Mouse (Mus musculus): ENCODE data around the gene Eif2ak1.

Eif2ak1 gene

GRCm38 (mm10) chr5:143948361-143948760 lies 130.8 kb downstream of the Eif2ak1 start:
- no peak for DNase-seq (ENCODE audit: low read depth, low spot score)

DNA sequence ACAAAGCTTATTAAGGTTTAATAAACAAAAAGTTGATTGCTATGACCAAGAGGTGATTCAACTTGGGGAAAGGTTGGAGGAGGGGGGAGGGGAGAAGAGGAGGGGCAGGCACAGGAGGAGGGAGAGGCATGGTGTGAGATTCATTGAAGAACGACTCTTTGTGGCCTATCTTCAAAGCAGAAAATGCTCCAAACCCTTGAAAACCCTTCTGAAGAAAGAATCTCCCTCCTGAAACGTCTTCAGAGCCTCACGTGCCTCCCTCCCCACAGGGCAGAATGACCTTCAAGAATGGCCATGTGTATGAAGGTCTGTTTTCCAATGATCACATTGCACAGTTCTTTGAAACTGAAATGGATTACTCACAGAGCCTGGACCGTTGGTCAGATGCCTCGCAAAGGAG lies 132.4 kb downstream of the Eif2ak1 start:
- DNase-seq (ENCODE audit: low read depth, low spot score), result no peak
